Mouse (Mus musculus): ENCODE measurements around the gene Osbpl10.

DNA sequence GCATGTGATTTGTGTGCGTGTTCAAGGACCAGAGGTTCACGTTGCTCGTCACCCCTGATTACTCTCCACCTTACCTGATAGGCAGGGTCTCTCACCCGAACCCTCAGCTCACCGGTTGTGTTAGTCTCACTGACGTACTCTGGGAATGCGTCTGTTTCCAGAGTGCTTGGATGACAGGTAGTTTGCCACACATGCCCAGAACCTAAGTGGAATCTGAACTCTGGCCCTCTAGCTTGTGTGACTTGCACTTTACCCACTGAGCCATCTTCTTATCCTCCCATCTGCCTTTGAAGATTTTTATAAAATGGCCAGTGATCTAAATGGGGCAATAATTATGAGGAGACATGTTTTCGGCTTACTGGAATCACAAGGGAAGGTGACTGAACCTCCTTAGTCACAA, 68.3 kb downstream of the Osbpl10 start:
- TF ChIP-seq CTCF (IDR thresholded peaks at IDR 0.05; ENCODE audit: low read depth, low read length) (no peak), POLR2A (IDR thresholded peaks at IDR 0.05; ENCODE audit: insufficient read depth, low read length) (no peak), EP300 (IDR thresholded peaks at IDR 0.05; ENCODE audit: insufficient read depth, low read depth, low read length) (no peak)

All from ES-Bruce4 (cell line).